Mouse (Mus musculus): ENCODE measurements around the gene Plce1. TPM values are rescaled to one million over a fixed set of nuclear protein-coding genes. Genes with fewer than 3 reads are reported as not detected.
"Not testable (repeated sequence)": the region's sequence is repeated elsewhere in the genome, so short reads cannot be mapped to it uniquely, and the experiment has no call there.

Plce1 gene
- polyA plus RNA-seq, 1 experiment from 2014 or later: 5.0 TPM

DNA sequence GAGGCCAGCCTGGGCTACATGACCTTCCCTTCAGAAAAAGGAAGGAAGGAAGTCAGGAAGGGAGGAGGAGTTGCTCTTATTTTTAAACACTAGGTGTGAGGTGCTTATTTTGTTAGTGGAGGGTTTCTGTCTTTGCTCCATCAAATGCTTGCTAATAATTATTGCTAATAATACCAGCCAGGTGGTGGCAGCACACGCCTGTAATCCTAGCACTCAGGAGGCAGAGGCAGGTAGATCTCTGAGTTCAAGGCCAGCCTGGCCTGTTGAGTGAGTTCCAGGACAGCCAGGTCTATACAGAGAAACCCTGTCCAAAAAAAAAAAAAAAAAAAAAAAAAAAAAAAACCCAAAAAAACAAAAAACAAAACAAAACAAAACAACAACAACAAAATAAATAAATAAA lies 81.0 kb downstream of the Plce1 start:
- H3K4me3 ChIP-seq; H3K27ac ChIP-seq; DNase-seq (ENCODE audit: low spot score); H3K9me3 ChIP-seq; H3K36me3 ChIP-seq; H3K27me3 ChIP-seq (ENCODE audit: insufficient read depth, poor library complexity, severe bottlenecking): not testable (repeated sequence)
- H3K4me1 ChIP-seq (replicated peaks): peaks cover 21% of the 10 kb centered on the region
- 94% methylated on average over 1 of the region's 1 CpGs for WGBS

DNA sequence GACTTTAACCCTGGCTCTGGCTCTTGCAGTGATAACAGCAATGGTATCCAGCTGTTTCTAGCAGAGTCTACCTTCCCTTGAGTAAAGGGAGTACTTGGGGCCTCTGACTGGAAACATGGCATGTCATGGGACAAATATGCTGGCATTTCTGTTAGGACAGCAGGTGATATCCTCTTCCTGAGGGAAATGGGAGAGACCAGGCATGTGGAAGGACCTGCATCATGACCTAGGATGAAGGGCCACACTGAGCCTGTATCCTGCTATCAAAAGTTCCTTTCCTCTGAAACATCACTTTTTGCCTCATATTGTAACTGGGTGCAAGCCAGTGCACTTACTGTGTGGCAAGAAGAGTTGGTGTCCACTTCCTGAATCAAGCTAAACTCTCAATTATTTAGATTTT lies 85.2 kb downstream of the Plce1 start:
- H3K27ac ChIP-seq: 0 out of 2 replicates have a peak overlapping the region, but pooled peaks have one; percentile 50
- no peaks in the 10 kb centered on the region for H3K27me3 ChIP-seq (ENCODE audit: insufficient read depth, poor library complexity, severe bottlenecking)
- no peaks in the 10 kb centered on the region for H3K9me3 ChIP-seq
- H3K4me1 ChIP-seq (replicated peaks): peaks cover 27% of the 10 kb centered on the region
- H3K4me3 ChIP-seq: no peak overlapping the region
- H3K36me3 ChIP-seq: no peaks in the 10 kb centered on the region
- no peak for DNase-seq (ENCODE audit: low spot score)

DNA sequence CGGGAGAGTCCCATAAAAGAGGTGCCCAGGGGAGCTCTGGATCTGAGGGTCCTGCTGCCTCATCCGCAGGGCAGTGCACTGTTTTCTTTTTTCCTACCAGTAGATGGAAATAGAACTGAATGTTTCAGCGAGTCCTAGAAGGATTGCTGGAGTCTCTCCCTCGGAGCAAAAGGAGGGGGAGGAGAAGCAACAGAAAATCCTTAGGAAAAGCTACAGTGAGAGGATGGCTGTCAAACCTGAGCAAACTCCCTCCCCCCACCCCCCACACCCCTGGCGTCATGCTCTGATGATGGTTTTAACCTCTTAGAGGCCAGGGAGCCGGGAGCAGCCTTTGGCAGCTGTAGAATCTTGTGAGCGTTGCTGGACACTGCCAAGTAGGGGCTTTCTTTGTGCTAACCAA lies 85.8 kb downstream of the Plce1 start:
- peaks cover 27% of the 10 kb centered on the region for H3K4me1 ChIP-seq (replicated peaks)
- H3K4me3 ChIP-seq: no peak overlapping the region
- H3K9me3 ChIP-seq: no peaks in the 10 kb centered on the region
- peak; percentile 17 for DNase-seq (ENCODE audit: low spot score)
- H3K27me3 ChIP-seq (ENCODE audit: insufficient read depth, poor library complexity, severe bottlenecking): no peaks in the 10 kb centered on the region
- H3K27ac ChIP-seq: peak overlapping the region; percentile 50
- H3K36me3 ChIP-seq: no peaks in the 10 kb centered on the region
- WGBS: 15% methylated on average over 7 of the region's 7 CpGs

DNA sequence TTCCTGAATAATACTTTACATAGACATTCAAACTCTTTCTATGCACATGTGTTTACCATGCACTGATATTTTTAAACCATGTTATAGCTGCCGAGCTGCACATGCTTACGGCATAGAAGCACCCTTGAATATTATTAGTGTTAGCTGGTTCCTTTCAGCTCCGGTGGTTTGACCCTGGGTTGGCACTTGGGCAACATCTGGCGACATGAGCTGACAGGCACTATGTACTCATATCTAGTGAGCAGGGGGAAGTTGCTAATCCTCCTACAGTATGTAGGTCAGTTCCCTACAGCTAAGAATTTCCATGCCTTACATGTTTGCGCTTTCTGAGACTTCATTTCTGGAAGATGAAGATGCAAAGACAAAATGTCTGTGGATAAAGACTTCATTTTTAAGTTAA lies 86.4 kb downstream of the Plce1 start:
- H3K27me3 ChIP-seq (ENCODE audit: insufficient read depth, poor library complexity, severe bottlenecking): no peaks in the 10 kb centered on the region
- no peak overlapping the region for H3K27ac ChIP-seq
- DNase-seq (ENCODE audit: low spot score): no peak
- H3K9me3 ChIP-seq: no peaks in the 10 kb centered on the region
- no peak overlapping the region for H3K4me3 ChIP-seq
- 68% methylated on average over 5 of the region's 5 CpGs for WGBS
- H3K36me3 ChIP-seq: no peaks in the 10 kb centered on the region
- peaks cover 27% of the 10 kb centered on the region for H3K4me1 ChIP-seq (replicated peaks)

DNA sequence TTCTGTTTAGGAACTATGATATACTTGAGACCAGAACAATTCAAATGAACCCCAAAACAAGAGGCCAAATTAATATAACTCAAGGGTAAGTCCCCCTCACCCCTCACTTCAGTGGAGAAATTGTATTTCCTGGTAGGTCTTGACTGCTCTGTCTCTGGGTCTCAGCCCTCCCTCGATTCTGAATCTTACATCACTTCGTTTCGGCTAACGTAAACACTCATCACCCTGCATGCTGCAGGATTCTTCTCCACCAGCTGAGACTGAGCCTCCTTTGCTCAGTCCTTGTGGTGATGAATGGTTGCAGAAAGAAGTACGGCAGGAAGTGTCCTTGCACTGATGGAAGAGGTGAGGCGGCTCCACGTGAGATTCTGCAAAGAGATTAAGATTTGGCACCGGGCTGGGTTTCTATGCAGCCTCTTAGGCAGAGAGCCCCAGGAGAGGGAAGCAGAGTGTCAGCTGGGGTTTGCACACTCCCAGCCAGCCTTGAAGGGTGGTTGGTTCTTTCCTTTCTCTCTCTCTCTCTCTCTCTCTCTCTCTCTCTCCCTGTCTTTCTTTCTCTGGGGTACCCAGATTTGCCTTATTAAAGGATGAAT lies 97.7 kb downstream of the Plce1 start:
- H3K4me1 ChIP-seq (replicated peaks): 0 out of 2 replicates have a peak, but pooled peaks cover 6% of the 10 kb centered on the region
- no peaks in the 10 kb centered on the region for H3K36me3 ChIP-seq
- 50% methylated on average over 8 of the region's 8 CpGs for WGBS
- no peak overlapping the region for H3K27ac ChIP-seq
- no peak for DNase-seq (ENCODE audit: low spot score)
- H3K27me3 ChIP-seq (ENCODE audit: insufficient read depth, poor library complexity, severe bottlenecking): no peaks in the 10 kb centered on the region
- H3K4me3 ChIP-seq: no peak overlapping the region
- no peaks in the 10 kb centered on the region for H3K9me3 ChIP-seq

DNA sequence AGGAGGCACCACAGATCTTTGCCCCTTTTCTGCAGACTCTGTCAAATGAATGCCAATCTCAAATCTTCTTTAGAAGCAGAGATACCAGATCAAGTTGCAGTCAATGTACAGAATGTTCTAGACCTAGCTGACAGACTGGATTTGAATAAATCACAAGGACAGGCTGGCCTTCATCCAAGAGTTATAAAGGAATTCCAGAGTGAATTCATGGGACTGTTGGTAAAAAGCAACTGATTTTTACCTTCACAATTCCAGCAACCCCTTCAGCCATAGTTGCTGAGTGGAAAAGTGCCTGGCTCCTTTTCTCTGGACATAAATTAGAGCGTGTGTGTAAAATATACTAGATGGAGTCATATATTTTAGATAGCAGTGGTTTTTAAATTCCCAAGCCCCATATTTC lies 102.0 kb downstream of the Plce1 start:
- DNase-seq (ENCODE audit: low spot score): no peak
- Histone ChIP-seq H3K4me3 (no peak overlapping the region), H3K9me3 (no peaks in the 10 kb centered on the region), H3K36me3 (no peaks in the 10 kb centered on the region), H3K27me3 (ENCODE audit: insufficient read depth, poor library complexity, severe bottlenecking) (no peaks in the 10 kb centered on the region), H3K4me1 (replicated peaks) (0 out of 2 replicates have a peak, but pooled peaks cover 10% of the 10 kb centered on the region), H3K27ac (no peak overlapping the region)
- 93% methylated on average over 1 of the region's 1 CpGs for WGBS

DNA sequence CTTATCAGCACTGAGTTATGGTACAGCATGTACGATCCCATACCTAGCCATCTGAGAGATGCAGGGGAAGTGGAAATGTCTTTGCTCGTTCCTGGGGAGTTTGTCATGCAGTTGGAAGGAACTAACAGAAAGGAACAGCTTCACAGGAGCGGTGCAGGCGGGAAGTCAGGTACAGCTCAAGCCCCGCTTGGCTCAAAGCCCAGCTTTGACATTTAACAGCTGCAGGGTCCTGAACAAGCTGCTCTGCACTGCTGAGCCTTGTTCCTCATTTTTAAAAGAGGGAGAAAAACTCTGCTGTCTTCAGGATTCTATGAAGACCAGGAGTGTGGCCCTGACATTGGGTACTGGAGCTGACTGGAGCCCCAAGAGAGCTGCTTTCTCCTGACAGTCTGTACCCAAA lies 106.7 kb downstream of the Plce1 start:
- no peaks in the 10 kb centered on the region for H3K27me3 ChIP-seq (ENCODE audit: insufficient read depth, poor library complexity, severe bottlenecking)
- WGBS: 87% methylated on average over 5 of the region's 5 CpGs
- no peak for DNase-seq (ENCODE audit: low spot score)
- no peak overlapping the region for H3K27ac ChIP-seq
- no peaks in the 10 kb centered on the region for H3K9me3 ChIP-seq
- H3K4me3 ChIP-seq: no peak overlapping the region
- H3K36me3 ChIP-seq: no peaks in the 10 kb centered on the region
- H3K4me1 ChIP-seq (replicated peaks): 0 out of 2 replicates have a peak, but pooled peaks cover 10% of the 10 kb centered on the region

DNA sequence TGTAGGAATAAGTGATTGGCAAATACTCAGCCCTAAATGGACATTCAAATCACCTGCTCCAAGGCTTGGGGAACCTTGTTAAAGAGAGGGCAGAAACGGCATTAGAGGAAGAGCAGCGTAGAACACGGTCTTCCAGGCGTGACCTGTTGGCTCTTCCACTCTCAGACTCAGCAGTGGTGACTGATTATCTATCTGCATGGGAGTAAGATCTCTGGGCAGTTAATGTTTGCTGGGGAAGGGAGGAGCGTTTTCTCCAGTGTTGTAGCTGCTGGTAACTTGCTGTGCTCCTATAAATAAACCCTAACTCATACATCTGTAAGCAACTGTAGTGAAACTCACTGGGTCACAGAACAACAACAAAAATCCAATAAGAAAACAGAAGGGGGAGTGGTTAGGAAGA lies 108.6 kb downstream of the Plce1 start:
- H3K27ac ChIP-seq: no peak overlapping the region
- no peak for DNase-seq (ENCODE audit: low spot score)
- 0 out of 2 replicates have a peak, but pooled peaks cover 4% of the 10 kb centered on the region for H3K4me1 ChIP-seq (replicated peaks)
- H3K9me3 ChIP-seq: no peaks in the 10 kb centered on the region
- WGBS: 87% methylated on average over 5 of the region's 5 CpGs
- H3K36me3 ChIP-seq: no peaks in the 10 kb centered on the region
- no peaks in the 10 kb centered on the region for H3K27me3 ChIP-seq (ENCODE audit: insufficient read depth, poor library complexity, severe bottlenecking)
- H3K4me3 ChIP-seq: no peak overlapping the region

DNA sequence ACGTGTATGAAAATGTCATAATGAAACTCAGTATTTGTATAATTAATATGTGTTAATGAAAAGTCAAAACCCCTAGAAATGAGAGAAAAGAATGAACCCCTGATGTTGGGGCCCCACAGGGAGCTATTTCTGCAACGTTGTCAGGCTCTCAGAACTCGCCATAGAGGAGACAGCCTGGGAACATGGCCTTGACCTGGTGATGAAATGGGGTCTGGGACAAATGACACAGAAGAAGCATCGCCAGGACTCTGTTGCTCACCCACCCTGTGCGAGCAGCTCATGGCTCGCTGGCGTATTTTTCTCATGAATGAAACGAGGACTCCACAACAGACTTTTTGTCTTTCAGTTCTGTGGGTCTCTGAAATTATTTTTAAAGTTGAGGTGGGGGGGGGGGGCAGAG lies 109.0 kb downstream of the Plce1 start:
- no peak overlapping the region for H3K4me3 ChIP-seq
- H3K36me3 ChIP-seq: no peaks in the 10 kb centered on the region
- no peaks in the 10 kb centered on the region for H3K27me3 ChIP-seq (ENCODE audit: insufficient read depth, poor library complexity, severe bottlenecking)
- no peaks in the 10 kb centered on the region for H3K9me3 ChIP-seq
- 87% methylated on average over 8 of the region's 8 CpGs for WGBS
- no peak overlapping the region for H3K27ac ChIP-seq
- DNase-seq (ENCODE audit: low spot score): no peak
- 0 out of 2 replicates have a peak, but pooled peaks cover 4% of the 10 kb centered on the region for H3K4me1 ChIP-seq (replicated peaks)

DNA sequence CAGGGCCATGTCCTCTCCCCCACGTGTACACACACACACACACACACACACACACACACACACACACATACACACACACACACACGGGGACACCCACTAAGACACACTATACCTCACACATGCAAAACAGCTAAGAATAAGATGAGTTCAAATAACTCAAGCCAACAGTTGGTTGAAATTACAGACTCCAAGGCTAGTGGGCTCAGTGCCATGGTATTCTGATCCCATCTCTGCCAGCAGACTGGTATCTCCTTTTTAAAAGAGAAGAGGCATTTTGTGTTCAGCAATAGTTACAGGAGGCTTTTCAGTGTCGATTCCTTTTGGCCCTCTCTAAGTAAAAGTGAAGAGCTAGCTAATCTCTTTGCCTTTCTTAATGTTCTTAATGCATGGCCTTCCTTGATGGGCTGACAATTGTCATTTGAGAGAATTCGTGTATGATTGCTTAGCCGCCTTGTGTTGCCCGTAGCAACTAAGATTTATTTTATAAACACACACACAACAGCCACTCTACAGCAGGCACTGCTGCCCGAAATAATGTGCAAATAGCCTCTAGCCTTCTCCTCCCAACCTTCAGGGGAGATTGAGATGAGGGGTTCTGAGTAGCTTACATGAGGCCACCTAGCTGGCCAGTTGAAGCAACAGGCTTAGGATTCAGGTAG lies 111.8 kb downstream of the Plce1 start:
- H3K4me1 ChIP-seq (replicated peaks): no peaks in the 10 kb centered on the region
- no peak overlapping the region for H3K27ac ChIP-seq
- no peaks in the 10 kb centered on the region for H3K9me3 ChIP-seq
- WGBS: 90% methylated on average over 7 of the region's 7 CpGs
- no peaks in the 10 kb centered on the region for H3K36me3 ChIP-seq
- no peak overlapping the region for H3K4me3 ChIP-seq
- no peak for DNase-seq (ENCODE audit: low spot score)
- H3K27me3 ChIP-seq (ENCODE audit: insufficient read depth, poor library complexity, severe bottlenecking): no peaks in the 10 kb centered on the region

DNA sequence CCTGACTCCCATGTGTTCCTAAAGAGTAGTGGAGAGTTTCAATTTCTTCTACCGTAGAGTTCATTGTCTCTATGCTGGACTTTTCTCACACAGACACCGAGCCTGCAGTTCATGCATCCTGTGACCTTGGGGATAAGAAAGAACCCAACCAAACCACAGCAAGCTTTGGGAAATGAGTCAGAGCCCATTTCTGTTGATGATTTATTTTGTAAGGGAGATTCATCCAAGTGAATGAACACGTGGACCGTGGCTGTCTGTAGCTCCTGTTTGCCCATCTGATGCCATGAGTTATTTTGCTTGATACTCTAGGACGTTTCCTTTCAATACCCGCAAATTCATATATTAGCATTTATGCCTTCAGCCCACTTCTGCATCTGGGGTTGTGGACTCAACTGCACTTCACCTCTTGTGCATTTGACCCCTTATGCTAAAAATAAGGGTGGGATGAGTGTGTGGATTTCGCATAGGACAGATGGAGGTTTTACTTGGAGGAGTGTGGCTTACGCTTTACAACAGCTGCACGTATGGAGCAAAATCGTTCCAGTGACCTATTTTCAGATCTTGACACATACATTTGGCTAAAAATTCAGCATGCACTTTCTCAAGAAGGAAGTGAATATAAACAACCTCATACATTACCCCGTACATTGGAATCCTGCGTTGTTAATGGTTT lies 112.5 kb downstream of the Plce1 start:
- no peaks in the 10 kb centered on the region for H3K4me1 ChIP-seq (replicated peaks)
- no peaks in the 10 kb centered on the region for H3K36me3 ChIP-seq
- H3K27me3 ChIP-seq (ENCODE audit: insufficient read depth, poor library complexity, severe bottlenecking): no peaks in the 10 kb centered on the region
- WGBS: 93% methylated on average over 12 of the region's 12 CpGs
- H3K9me3 ChIP-seq: no peaks in the 10 kb centered on the region
- DNase-seq (ENCODE audit: low spot score): no peak
- no peak overlapping the region for H3K4me3 ChIP-seq
- H3K27ac ChIP-seq: no peak overlapping the region

DNA sequence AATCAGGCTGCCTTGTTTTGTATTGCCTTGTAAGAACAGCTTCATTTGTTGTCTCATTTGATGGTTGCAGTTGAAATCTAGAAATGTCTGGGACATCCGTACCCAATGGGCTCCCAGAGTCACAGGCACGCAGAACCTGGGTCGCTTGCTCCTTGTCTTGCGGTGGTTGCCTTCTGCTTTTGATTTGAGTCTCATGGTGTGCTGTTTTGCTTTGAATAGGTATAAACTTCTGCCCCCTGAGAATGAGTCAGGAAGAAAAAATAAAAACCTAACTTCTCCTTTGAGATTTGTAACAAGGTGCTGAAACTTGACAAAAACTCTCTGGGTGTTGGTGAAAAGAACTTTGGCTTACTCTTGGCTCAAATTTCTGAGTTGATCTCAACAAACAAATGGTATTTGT lies 115.2 kb downstream of the Plce1 start:
- H3K36me3 ChIP-seq: no peaks in the 10 kb centered on the region
- H3K4me1 ChIP-seq (replicated peaks): no peaks in the 10 kb centered on the region
- no peak overlapping the region for H3K4me3 ChIP-seq
- DNase-seq (ENCODE audit: low spot score): no peak
- no peak overlapping the region for H3K27ac ChIP-seq
- 72% methylated on average over 4 of the region's 4 CpGs for WGBS
- H3K27me3 ChIP-seq (ENCODE audit: insufficient read depth, poor library complexity, severe bottlenecking): no peaks in the 10 kb centered on the region
- no peaks in the 10 kb centered on the region for H3K9me3 ChIP-seq

DNA sequence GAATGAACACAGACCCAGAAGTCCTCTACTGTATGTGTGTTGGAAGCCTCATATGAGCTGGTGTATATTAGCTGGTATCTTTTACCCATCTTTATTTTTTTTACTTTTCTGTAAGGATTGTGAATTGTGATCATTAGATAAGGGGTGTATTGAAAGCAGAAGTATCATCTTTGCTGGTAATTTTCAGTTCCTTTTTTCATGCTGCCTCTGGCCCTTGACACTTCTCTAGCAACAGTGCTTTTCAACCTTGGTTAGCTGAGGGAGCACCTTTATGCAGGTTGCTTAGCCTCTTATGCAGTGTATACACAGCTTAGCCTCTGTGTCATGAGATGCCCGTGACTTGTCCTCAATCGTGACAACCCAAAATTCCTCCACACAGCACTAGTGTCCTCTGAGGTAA lies 116.5 kb downstream of the Plce1 start:
- no peaks in the 10 kb centered on the region for H3K9me3 ChIP-seq
- H3K4me1 ChIP-seq (replicated peaks): no peaks in the 10 kb centered on the region
- 87% methylated on average over 2 of the region's 2 CpGs for WGBS
- no peaks in the 10 kb centered on the region for H3K27me3 ChIP-seq (ENCODE audit: insufficient read depth, poor library complexity, severe bottlenecking)
- H3K4me3 ChIP-seq: no peak overlapping the region
- no peaks in the 10 kb centered on the region for H3K36me3 ChIP-seq
- DNase-seq (ENCODE audit: low spot score): no peak
- no peak overlapping the region for H3K27ac ChIP-seq

Data from hindbrain, embryonic 10.5 days (tissue).